Mouse (Mus musculus) ES-CJ7 (cell line): ENCODE measurements at regions not wholly inside any gene's neighbourhood (a gene's known extent, or its start where the extent isn't known, plus 50 kb on each side); places are given as distances from the start of the nearest gene placed in this dataset.

Source experiments
- DNase-seq: peaks from one replicate; pipeline ENCODE4 v3.0.0; 2011; ENCODE audit warnings: low read depth, low spot score

DNA sequence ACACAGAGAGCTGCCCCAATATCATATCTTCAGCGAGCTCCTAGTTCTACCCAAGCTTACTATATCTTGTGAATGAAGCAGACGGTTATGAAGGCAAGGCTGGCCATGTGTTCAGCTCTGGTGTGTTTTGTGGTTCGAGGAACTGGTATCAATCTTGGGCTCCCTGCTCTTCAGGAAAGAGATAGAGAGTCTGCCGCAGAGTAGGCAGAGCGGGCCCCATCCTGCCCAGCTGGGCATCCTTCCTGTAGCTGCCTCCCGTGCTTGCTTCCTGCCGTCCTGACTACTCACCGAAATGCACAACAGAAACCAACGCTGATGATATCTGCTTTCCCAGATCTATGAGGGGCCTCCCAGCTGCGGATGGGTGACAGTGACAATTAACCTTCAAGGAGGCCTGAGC, 60.3 kb downstream of the Snrpe start:
- no peak for DNase-seq

DNA sequence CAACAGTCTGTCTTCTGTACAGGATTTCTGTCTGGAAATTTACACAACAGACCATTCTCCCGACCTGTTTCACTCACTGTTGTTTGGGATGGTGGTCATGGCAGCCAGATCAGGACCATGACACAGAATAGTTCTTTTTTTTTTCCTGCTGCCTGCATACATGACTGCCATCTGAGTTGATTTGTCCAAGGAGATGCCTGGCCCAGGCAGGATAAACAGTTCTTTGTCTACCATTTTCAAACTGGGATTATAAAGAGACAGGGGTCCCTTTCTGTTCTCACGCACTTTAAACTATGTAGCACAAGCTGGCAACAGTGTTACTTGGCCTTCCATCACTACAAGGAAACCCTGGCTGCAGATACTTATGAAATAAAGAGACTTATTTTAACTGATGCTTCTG, 61.1 kb downstream of the Snrpe start:
- no peak for DNase-seq

DNA sequence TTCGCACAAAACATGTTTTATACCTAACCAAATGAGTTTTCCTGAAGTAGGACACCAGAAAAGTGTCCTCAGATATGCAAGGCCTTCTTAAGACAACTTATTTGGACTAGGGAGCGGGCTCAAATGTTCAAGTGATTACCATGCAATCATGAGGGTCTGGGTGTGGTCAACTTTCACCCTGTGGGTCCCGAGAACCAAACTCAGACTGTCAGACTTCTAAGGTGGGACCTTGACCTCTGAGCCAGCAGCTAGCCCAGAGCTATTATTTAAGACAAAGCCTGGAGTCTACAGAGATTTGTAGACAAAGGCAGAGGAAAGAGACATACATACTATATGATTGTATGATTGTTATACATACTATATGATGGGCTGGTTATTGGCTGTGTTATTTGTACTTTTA, 62.5 kb downstream of the Snrpe start:
- DNase-seq, result peak; percentile 67

DNA sequence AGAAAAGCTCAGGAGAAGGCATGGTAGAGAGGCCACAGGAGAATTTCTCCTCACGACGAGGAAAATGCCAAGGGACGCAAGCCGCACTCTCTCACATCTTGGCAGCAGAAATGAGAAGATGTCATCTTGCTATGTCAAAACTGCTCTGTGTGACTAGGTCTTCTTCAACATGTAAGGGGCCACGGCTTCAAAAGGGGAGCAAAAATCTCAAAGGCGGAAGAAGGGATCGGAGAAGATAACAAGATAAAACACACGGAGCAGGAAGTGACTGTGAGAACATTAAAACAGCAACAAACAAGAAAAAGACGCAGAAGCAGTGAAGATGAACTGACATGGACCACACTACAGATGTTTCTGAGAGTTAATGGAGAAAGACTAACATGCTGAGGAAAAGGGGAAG, 65.1 kb downstream of the Snrpe start:
- DNase-seq, result no peak

DNA sequence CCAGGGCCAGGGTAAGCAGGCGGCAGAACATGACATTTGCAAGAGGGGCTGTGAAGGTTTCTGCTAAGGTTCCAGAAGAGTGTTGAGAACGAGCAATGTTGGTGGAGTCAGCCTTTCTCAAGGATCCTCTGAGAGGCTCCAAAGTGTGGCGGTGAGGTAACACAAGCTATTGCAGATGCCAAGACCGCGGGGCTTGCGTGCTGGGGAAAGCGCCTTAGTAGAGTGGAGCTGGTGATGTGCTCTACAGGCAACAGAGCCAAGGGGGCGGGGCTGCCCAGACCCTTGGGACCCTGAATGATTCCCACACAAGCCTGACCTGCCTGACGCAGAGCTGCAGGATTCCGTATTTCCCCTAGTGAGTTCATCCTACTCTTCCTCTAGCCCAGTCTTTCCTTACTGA, 66.3 kb downstream of the Snrpe start:
- peak; percentile 45 for DNase-seq

DNA sequence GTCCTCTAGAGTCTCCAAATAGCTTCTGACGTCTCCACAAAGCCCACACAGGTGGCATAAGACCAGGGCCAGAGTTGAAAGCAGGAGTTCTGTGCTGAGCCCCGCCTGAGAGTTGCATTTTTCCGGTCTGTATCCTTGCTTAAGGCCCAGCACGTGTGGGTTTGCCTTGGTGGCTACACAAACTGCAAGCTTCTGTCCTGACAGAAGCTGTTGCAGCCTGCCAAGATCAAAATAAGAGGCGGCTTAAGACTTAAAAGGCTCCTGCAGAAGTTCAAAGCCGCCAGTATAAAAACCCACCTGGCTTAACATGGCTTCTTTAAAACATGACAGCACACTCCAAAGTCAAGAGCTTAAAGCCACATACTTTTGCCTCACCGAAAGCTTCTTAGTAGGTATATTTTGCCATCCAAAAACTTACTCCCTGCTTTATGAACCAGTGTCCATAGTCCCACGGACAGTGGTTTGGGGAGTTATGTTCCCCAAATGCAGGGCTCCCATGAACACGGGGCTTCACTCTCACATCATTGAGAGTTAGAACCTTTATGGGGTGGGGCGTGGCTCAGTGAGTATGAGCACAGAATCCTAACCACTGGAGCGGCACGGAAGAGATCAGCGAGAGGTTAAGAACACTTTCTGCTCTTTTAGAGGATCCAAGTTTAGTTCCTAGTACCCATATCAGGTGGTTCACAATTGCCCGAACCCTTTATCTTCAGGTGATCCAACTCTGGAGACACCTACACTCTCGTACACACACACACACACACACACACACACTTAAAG, 67.9 kb downstream of the Snrpe start:
- DNase-seq, result no peak

DNA sequence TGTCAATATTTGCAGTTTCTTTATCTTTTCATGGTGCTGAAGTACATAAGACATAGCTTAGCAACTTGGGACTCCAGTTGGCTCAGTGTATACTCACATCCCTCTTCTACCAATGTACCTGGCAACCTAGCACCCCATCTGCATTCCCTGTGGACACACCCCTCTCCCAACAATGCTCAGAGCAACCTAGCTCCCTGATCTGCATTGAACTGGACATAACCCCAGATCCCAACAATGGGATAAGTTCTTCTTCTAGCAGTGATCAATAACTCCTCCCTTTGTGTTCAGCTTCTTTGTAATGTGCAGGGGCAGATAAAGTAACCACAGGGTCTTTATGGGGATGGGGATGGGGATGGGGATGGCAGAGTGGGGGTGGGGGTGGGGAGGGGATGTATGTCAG, 79.4 kb downstream of the Snrpe start:
- DNase-seq, result peak; percentile 76

DNA sequence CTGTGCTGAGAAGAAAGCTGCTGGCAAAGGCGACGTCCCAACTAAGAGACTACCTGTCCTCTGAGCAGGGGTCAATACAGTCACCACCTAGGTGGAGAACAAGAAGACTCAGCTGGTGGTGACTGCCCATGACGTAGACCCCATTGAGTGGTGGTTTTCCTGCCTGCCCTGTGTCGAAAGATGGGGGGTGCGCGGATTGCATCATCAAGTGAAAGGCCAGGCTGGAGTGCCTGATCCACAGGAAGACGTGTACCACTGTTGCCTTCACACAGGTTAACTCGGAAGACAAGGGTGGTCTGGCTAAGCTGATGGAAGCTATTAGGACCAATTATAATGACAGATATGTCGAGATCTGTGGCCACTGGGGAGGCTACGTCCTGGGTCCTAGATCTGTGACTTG, 80.3 kb downstream of the Snrpe start:
- no peak for DNase-seq

DNA sequence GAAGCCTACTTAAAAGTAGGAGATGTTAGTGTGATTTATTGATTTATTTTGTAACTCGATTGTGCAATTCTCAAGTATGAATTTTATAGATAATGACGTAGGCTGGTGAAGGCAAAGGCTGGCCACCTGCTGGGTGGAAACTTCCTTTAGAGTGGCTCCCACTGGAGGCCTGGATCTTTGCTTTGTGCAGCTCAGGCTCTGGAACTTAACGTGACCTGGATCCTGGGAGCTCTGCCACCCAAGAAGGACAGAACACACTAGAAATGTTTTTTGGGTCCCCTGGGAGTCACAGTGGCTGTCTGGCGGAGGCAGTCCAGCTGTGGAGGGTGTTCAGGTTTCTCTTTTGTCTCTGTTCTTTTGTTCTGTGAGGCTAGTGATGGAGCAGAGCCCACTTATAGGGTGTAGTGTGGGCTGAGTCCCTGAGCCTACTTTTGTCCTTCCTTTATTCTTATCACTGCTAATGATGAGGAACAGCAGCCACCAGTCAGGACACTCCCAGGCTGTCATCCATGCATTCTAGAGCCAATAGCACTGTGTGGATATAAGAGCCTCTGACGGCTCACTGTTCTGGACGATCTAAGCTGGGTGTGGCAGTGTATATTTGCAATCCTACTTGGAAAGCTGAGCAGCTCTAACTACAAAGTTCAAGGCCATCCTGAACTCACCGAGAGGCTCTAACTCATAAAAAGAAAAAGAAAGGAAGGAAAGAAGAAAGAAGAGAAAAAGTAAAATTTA, 82.3 kb downstream of the Snrpe start:
- DNase-seq, result peak; percentile 82

DNA sequence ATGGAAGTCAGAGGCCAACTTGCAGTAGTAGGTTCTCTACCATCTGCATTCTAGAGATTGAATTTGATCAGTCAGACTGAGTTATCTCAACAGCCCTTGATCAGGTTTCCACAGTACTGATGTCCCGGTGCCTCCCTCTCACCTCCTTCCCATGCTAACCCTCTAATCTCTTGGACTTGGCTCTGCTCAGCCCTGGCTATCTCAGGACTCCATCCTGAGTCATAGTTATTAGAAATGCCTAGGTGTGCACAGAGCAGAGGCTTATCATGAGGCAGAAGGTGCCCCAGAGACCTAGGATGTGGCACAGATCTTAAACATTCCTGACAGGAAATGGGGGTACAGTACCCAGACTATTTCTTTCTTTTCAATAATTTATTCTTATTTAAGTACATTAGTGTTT, 87.3 kb downstream of the Snrpe start:
- DNase-seq, result no peak

DNA sequence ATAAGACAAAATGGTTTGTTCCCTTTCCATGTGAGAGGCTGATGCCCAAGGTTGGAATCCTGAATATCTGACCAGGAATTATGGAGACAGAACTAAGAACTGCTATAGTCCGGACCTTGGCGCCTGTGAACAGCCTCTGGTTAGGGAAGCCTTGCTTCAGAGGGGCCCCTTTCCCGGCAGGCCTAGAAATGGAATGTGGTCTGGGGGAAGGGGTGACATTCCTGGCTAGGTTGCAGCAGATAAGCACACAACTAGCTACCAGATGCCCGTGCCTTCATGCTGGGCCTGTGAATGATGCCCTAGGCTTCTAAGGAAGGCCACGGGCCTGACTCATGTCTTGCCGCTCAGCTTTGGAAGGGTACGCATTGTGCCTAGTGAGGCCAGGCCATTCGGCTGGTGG, 89.4 kb downstream of the Snrpe start:
- peak; percentile 54 for DNase-seq

DNA sequence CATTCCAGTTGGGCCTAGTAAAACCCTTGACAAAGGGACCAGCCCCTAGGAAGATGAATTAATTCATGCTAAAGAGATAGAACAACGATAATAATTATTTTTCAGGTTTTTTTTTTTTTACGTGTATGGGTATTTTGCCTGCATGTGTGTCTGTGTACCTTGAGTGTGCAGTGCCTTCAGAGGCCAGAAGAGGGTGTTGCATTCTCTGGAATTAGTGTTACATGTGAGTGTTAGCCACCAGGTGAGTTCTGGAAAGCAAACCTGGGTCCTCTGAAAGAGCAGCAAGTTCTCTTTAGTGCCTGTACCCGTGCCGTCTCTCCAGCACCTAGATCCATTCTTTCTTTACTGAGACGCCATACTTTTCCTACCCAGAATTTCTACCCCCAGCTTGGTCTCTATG, 92.8 kb upstream of the Sox13 start:
- DNase-seq, result no peak

DNA sequence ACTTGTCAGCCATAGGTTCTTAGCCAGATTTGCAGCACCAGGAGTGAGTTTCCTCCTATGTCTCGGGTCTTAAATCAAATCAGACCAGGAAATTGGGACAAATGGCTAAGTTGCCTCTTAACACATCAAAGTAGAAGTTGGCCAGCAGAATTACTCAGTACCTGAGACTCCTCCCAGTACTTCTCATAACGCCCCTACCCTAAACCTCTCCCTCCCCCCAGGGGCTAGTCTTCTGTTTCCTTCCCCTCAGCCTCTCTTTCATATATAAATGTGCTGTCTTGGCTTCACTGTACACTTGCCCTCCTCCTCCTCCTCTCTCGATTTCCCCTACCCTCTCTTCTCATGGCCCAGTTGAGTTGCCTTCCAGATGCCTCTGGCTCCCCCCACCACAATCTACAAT, 79.9 kb upstream of the Sox13 start:
- peak; percentile 69 for DNase-seq

DNA sequence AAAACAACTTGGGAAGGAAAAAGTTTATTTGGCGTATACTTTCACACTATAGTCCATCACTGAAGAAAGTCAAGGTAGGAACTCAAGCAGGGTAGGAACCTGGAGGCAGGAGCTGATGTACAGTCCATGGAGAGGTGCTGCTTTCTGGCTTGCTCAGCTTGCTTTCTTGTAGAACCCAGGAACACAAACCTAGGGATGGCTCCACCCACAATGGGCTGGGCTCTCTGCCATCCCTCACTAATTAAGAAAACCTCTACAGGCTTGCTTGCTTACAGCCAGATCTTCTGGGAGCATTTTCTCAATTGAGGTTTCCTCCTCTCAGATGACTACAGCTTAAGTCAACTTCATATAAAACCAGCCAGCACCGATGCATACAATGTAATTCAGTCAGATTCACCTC, 79.2 kb upstream of the Sox13 start:
- DNase-seq, result peak; percentile 63

DNA sequence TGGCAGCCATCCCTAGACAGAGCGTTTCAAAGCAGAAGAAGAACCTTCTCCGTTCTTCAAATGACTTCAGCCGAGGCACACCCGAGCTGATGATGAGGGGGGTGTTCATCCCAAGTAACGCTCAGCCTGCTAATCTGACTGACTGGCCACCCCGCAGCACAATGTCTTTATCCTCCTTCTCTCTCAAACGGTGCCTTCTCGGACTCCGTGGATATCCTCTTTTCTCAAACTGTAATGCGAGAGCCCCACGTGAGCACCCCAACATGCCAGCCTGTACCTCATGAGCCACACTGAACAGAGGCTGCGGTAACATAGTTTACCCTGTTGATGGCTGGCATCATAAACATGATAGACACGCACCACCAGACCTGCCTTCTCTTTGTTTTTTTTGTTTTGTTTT, 76.8 kb upstream of the Sox13 start:
- DNase-seq, result no peak

DNA sequence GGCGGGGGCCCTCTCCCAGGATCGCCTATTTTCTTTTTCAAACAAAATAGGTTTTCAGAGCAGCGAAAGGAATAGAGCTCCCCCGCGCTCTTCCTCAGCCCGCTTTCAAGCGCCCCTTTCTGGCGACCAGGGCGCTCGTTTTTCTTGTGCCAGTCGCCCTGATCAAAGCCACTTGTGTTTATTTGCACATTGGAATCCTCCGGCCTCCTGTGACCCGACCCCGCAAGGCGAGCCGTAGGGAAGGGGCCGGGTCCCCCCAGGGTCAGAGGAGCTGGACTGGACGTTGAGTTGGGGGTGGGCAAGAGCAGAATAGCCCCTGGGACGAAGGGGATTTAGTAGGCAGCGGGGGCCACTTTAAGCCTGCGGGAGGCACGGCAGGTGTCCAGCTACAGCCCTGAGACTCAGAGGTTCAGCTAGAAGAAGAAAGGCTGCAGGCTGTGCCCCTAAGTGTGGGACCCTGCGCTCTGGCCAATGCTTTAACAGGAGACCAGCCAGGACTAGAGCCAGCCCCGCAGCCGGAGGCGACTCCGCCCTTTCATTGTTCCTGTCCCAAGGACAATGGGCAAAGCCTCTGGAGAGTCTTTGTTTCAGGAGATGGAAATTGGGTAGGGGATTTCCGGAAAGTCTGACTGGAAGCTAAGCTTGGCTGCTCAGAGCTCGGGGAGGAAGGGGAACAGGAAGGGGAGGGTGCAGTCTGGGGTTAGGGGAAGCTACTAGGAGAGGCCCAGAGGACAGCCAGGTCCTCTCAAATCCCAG, 69.0 kb upstream of the Sox13 start:
- peak; percentile 100 for DNase-seq

DNA sequence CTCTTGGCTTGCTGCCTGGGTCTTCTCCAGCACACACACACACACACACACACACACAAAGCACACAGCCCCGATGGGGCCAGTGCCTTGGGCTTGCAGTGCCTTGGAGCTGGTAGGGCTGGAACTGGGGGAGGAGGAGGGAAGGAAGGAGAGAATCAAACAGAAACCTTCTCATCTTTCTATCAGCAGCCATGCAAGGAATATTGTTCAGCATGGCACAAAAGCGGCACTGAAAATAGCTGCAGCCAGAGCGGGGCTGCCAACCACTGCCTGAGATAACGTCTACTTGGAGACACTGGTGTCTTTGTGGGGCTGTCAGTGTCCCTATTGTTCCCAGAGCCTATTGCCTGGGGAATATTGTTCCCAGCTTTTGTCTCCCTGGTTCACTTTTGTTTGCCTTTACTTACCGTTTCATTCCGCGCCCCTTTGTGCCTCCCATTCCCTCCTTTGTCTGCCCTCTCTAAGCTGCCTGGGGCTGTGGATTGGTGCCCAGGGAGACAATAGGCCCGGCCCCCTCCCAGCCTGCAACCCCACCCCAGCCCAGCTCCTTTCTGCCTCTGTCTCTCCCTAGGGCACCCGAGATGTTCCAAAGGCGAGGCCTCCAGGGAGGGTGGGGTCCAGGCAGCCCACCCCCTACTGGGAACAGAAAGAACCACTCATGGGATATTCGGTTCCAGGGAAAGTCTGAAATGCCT, 68.3 kb upstream of the Sox13 start:
- DNase-seq, result peak; percentile 98

DNA sequence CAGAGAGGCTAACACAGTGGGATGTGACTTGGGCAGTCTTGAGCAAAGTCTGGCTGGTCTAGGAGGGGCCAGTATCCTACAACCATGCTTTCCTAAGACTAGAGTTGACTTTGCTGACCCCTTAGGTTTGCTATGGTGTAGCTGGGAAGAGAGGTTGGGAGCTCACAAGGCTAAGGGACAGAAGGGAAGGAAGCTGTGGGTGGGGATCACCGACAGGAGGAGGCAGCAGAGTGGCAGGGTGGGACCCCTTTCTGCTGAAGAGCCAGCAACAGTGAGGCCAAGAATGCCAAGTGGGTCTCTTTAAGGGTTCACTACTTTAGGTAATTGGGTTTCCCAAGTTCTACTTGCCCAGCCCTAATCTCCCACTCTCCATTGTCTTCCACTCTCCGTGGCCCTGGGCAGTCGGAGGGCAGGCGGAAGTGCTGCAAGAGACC, 67.7 kb upstream of the Sox13 start:
- DNase-seq, result peak; percentile 64

DNA sequence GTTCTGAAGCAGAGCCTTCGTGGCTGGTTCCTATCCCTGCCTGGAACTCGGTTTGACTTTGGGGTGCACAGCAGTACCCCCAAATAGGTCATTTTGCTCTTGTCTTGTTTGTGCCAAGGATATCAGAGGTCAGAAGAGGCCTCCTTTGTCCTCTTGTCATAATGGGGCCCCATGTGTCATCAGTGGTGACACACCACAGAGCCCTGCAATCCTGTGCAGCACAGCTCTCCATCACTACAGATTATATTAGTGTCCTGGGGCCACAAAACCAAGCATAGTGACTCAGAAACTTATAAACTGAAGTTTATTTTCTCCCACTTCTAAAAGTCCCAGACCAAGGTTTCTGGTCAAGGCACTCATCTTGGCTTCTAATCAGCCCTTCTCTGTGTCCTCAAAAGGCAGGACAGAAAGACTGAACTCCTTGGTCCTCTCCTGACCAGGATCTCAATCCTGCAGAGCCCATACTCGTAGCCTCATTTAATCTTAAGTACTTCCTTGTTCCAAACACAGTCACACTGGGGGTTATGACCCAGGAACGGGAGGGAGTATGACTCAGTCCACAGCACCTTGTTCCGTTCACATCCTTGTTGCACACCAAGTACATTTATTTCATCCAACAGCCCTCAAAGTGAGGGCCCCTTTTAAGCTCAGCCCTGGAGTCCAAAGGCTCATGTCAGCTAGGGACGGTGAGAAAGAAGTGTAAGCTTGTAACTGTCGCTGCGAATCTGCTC, 63.2 kb upstream of the Sox13 start:
- no peak for DNase-seq

DNA sequence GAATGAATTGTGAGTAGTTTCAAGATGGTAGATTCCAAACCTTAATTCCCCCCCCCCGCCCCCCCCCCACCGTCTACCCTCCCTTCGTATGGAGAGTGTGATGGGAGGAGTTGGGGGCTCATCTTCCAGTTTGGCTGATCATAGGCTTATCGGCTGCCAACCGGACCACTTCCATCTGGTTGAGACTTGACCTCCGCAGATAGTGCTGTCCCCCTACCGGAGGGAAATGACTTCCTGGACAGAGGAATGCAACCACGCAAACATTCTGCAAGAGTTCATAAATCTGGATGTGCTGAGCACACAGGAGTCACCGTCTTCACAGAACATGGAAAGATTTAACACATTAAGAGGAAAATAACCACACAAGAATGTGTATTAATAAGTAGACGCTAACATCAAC, 62.2 kb upstream of the Sox13 start:
- no peak for DNase-seq

DNA sequence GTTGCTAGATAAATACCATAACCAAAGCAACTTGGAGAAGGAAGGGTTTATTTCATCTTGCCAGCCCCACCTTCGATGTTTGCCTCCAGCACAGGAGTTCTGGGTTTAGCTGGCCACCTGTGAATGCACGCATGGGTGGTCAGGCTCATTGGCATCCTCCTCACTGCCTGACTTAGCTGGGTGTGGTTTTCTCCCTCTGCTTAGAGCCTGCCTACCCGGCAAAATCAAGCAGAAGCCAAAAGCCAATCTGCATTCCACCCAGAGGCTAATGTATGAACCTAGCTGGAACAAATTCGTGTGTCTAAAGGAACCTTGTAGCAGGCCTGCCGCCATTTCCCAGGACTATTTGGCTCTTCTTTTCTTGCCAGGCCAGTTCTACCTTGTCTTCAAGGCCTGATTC, 58.7 kb upstream of the Sox13 start:
- DNase-seq, result no peak
